Mouse (Mus musculus) heart, postnatal 0 days (tissue): ENCODE results near the gene Acer1. TPM values are rescaled to one million over a fixed set of nuclear protein-coding genes. Genes with fewer than 3 reads are reported as not detected.

Experiments used
- ATAC-seq: fragments of 200-750 bp; cut with Nextera tagmentation; 2 replicates; pipeline ENCODE4 v1.8.0; 2017; ENCODE audit warnings: low read depth, moderate number of reproducible peaks, moderate library complexity; ENCODE audit not compliant: insufficient read depth
- DNase-seq: peaks from one replicate; pipeline ENCODE4 v3.0.0-alpha.2; 2016; ENCODE audit warnings: low spot score
- H3K27ac ChIP-seq: fragments of 300-500 bp; sonication (generic); 2 replicates; pipeline ENCODE4 v1.5.1; 2014; ENCODE audit warnings: low read depth, mild to moderate bottlenecking
- H3K27me3 ChIP-seq: fragments of 300-500 bp; sonication (generic); 2 replicates; pipeline ENCODE4 v1.6.1; 2014; ENCODE audit warnings: low read length, mixed read lengths; ENCODE audit not compliant: control insufficient read depth, insufficient read depth
- H3K36me3 ChIP-seq: fragments of 300-500 bp; sonication (generic); replicated peaks from 2 replicates; pipeline ENCODE4 v1.6.1; 2014; ENCODE audit warnings: low read length, mixed read lengths; ENCODE audit not compliant: control insufficient read depth, insufficient read depth
- H3K4me1 ChIP-seq: fragments of 300-500 bp; sonication (generic); 2 replicates; pipeline ENCODE4 v1.6.1; 2014; ENCODE audit warnings: antibody characterized with exemption; ENCODE audit not compliant: control insufficient read depth, insufficient read depth
- H3K4me2 ChIP-seq: fragments of 300-500 bp; sonication (generic); 2 replicates; pipeline ENCODE4 v1.6.1; 2014; ENCODE audit warnings: low read depth, mild to moderate bottlenecking, low read length, moderate library complexity
- H3K4me3 ChIP-seq: fragments of 300-500 bp; sonication (generic); 2 replicates; pipeline ENCODE4 v1.5.1; 2014; ENCODE audit warnings: low read depth, low read length
- H3K9ac ChIP-seq: fragments of 300-500 bp; sonication (generic); replicated peaks from 2 replicates; pipeline ENCODE4 v1.6.1; 2014; ENCODE audit warnings: low read depth, low read length, mixed read lengths
- H3K9me3 ChIP-seq: fragments of 300-500 bp; sonication (generic); replicated peaks from 2 replicates; pipeline ENCODE4 v1.6.1; 2016; ENCODE audit warnings: low read length; ENCODE audit not compliant: control insufficient read depth
- CTCF ChIP-seq: IDR thresholded peaks from 2 replicates; pipeline ENCODE4 v1.5.1; 2016; ENCODE audit warnings: antibody characterized with exemption, control low read depth, low read depth
- EP300 ChIP-seq: IDR thresholded peaks from 2 replicates; pipeline ENCODE4 v1.6.1; 2016; ENCODE audit warnings: antibody characterized with exemption, low read depth
- WGBS: fragments of 180-500 bp; shearing (Covaris S2); extraction: QIAGEN DNeasy Blood & Tissue Kit; methylation state at CpG from one replicate; pipeline ENCODE4 v1.1.7; 2014; 5-methylcytosine and 5-hydroxymethylcytosine counted together
- polyA plus RNA-seq: library from polyadenylated mRNA; unstranded; fragments of >200 nt; fragmentation: Nextera tagmentation; extraction: Ambion mirVana; gene quantifications from 2 replicates; pipeline ENCODE4 v1.2.1, GENCODE M21; 2015
- total RNA-seq: library from RNA; depleted of rRNA; stranded (reverse); fragments of >200 nt; gene quantifications from 2 replicates; pipeline ENCODE4 v1.2.3, GENCODE M21; 2014; ENCODE audit warnings: low replicate concordance

The Acer1 gene
- total and polyA plus RNA-seq, 2 experiments from 2014 or later = not detected

DNA sequence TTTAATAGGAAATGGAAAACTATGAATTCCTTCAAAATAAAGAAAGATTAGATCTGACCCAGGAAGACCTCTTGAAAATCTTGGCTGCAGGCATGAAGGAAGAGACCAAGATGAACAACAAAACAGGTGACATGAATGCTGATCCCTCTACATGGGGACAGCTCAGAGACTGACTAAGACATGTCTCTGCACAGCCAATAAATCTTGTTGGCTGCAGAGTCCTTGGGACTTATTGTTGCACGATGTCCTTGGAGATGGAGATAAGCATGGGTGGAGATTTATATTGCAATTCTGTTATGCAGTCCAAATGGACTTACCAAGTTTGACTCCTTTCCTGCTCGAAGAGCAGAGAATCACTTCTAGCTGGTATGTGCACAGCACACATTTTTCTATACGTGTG is 12.6 kb downstream of the Acer1 start:
- no peak for TF ChIP-seq EP300
- TF ChIP-seq CTCF = no peak
- Histone ChIP-seq H3K27ac (no peak overlapping the region), H3K4me2 (no peak overlapping the region), H3K9me3 (no peaks in the 10 kb centered on the region), H3K9ac (no peak overlapping the region), H3K4me3 (no peak overlapping the region), H3K4me1 (no peaks in the 10 kb centered on the region), H3K36me3 (no peaks in the 10 kb centered on the region), H3K27me3 (no peaks in the 10 kb centered on the region)
- DNase-seq (no peak), ATAC-seq (no peak)
- WGBS = 48% methylated on average over 3 of the region's 3 CpGs

DNA sequence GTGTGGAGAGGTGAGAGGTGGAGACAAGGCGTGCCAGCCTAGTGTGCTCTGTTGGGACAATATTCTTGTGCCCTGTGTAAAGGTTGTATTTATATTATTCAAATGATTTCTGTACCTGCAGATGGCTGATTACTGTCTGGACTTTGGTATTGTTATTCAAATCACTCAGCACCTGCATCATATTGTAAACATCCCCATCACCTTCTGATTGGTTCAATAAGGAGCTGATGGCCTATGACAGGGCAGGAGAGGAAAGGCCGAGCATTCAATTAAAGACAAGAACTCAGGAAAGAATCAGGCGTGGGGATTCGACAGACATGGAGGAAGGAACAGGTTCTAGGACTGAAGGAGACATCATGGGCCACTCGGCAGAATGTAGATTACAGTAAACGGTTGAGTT is 18.3 kb downstream of the Acer1 start:
- no peak overlapping the region for H3K4me3 ChIP-seq
- H3K4me2 ChIP-seq = no peak overlapping the region
- WGBS = 63% methylated on average over 6 of the region's 6 CpGs
- no peak for DNase-seq
- no peaks in the 10 kb centered on the region for H3K36me3 ChIP-seq
- no peaks in the 10 kb centered on the region for H3K27me3 ChIP-seq
- no peak overlapping the region for H3K27ac ChIP-seq
- H3K9ac ChIP-seq = no peak overlapping the region
- ATAC-seq = no peak
- no peaks in the 10 kb centered on the region for H3K4me1 ChIP-seq
- H3K9me3 ChIP-seq = no peaks in the 10 kb centered on the region
- TF ChIP-seq EP300 (no peak), CTCF (no peak)

GRCm38 (mm10) chr17:56962642-56963405 is 19.1 kb downstream of the Acer1 start:
- 63% methylated on average over 5 of the region's 5 CpGs for WGBS
- H3K9ac ChIP-seq = no peak overlapping the region
- H3K27ac ChIP-seq = no peak overlapping the region
- no peaks in the 10 kb centered on the region for H3K36me3 ChIP-seq
- H3K4me1 ChIP-seq = no peaks in the 10 kb centered on the region
- ATAC-seq = no peak
- no peak for DNase-seq
- TF ChIP-seq EP300 (no peak), CTCF (no peak)
- no peak overlapping the region for H3K4me2 ChIP-seq
- no peaks in the 10 kb centered on the region for H3K9me3 ChIP-seq
- no peaks in the 10 kb centered on the region for H3K27me3 ChIP-seq
- H3K4me3 ChIP-seq = no peak overlapping the region

DNA sequence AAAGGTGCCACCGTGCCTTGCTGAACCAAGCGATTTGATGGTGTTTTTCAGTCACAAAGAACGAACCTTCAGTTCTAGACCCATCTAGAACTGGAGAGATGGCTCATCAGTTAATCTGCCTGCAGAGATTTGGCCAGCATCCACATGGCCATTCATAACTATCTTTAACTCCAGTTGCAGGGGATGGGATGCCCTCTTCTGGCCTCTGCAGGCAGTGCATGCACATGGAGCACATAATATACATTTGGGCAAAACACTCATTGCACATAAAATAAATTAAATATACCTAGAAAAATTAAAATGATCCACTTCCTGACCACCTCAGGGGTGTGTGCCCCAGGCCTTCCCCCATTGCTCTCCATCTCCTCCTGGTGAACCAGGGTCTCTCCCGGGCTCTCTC is 20.0 kb downstream of the Acer1 start:
- no peak for DNase-seq
- Histone ChIP-seq H3K27me3 (no peaks in the 10 kb centered on the region), H3K27ac (no peak overlapping the region), H3K4me1 (no peaks in the 10 kb centered on the region), H3K4me2 (no peak overlapping the region), H3K9me3 (no peaks in the 10 kb centered on the region), H3K9ac (no peak overlapping the region), H3K36me3 (no peaks in the 10 kb centered on the region), H3K4me3 (no peak overlapping the region)
- WGBS = 84% methylated on average over 4 of the region's 4 CpGs
- ATAC-seq = no peak
- TF ChIP-seq CTCF (no peak), EP300 (no peak)

GRCm38 (mm10) chr17:56958667-56959066 is 23.3 kb downstream of the Acer1 start:
- Histone ChIP-seq H3K27ac (no peak overlapping the region), H3K27me3 (no peaks in the 10 kb centered on the region), H3K4me1 (no peaks in the 10 kb centered on the region), H3K9me3 (no peaks in the 10 kb centered on the region), H3K4me2 (no peak overlapping the region), H3K4me3 (no peak overlapping the region), H3K9ac (no peak overlapping the region), H3K36me3 (no peaks in the 10 kb centered on the region)
- DNase-seq (no peak), ATAC-seq (no peak)
- TF ChIP-seq CTCF (no peak), EP300 (no peak)
- 60% methylated on average over 4 of the region's 4 CpGs for WGBS
